ENCODE assay signal across 8 mouse cellular contexts in the genomic region with DNA sequence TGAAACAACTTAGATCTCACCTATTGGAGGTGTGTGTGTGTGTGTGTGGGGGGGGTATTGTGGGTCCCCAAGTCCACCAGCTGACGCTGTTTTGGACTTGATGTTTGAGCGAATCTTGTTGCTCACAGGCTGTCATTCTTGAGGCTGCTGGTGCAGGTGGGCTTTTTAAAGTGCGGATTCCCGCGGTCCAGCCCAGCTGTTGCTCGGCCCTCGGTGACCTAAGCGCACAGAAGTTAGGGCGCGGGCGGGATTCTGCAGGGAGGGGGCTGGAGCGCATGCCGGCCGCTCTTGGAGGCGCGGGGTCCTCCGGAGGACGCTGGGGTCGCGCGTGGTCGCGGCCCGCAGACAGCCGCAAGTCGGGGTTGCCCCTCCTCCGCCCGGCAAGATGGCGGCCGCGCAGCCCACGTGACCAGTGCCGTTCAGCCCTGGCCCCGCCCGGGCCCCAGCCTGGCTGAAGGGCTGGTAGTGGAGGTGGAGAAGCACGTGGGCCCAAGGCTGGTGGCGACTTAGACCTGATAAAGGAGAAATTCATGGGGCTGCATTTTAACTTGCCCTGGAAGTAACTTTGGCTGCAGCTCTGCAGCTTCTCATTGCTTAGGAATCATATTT. TPM values are rescaled to one million over a fixed set of nuclear protein-coding genes. Genes with fewer than 3 reads are reported as not detected.
A peak's percentile ranks its signal among the peaks of the same experiment; 100 is the strongest.
DNase-seq lines count a peak whose midpoint lies in the region; ATAC-seq and TF ChIP-seq lines count a peak whose summit lies in the region.

No protein-coding gene starts in this region.

- DNase-seq in 416B (ENCODE audit: low read depth), result peak; percentile 88
- peak; percentile 73 to 75 for DNase-seq in adrenal gland, postnatal 4 days (ENCODE audit: low spot score in 2 of 2)
- DNase-seq in embryonic facial prominence, embryonic 14.5 days (ENCODE audit: low spot score), result peak; percentile 90
- peak; percentile 87 for DNase-seq in heart, adult 9 months (ENCODE audit: low spot score in 2 of 2)
- peak; percentile 88 for DNase-seq in midbrain, postnatal 0 days (ENCODE audit: low spot score)
- DNase-seq in spleen, postnatal 10 days (ENCODE audit: low spot score in 2 of 2), result peak; percentile 81 to 92

- H3K4me3 ChIP-seq in embryonic facial prominence, embryonic 14.5 days (ENCODE audit: low read depth, low read length), result peak overlapping the region; percentile 80
- H3K4me3 ChIP-seq in kidney, embryonic 14.5 days (ENCODE audit: low read length), result peak overlapping the region; percentile 86
- H3K4me3 ChIP-seq in limb, embryonic 15.5 days, result peak overlapping the region; percentile 77
- peak overlapping the region; percentile 91 for H3K4me3 ChIP-seq in midbrain, postnatal 0 days (ENCODE audit: low read depth, low read length)

- H3K27ac ChIP-seq in embryonic facial prominence, embryonic 14.5 days (replicated peaks; ENCODE audit: low read depth, low read length), result no peak overlapping the region
- H3K27ac ChIP-seq in kidney, embryonic 14.5 days (ENCODE audit: low read depth, low read length), result peak overlapping the region; percentile 81
- peak overlapping the region; percentile 61 for H3K27ac ChIP-seq in limb, embryonic 15.5 days
- H3K27ac ChIP-seq in midbrain, postnatal 0 days (ENCODE audit: low read depth, low read length), result no peak overlapping the region

- no peaks in the 10 kb centered on the region for H3K36me3 ChIP-seq in embryonic facial prominence, embryonic 14.5 days (ENCODE audit: control insufficient read depth, insufficient read depth, low read length)
- no peaks in the 10 kb centered on the region for H3K36me3 ChIP-seq in kidney, embryonic 14.5 days (ENCODE audit: control insufficient read depth, insufficient read depth, low read length)
- H3K36me3 ChIP-seq in limb, embryonic 15.5 days, result no peaks in the 10 kb centered on the region
- H3K36me3 ChIP-seq in midbrain, postnatal 0 days (ENCODE audit: insufficient read depth, low read length), result no peaks in the 10 kb centered on the region

- no peaks in the 10 kb centered on the region for H3K9me3 ChIP-seq in embryonic facial prominence, embryonic 14.5 days (ENCODE audit: control insufficient read depth, low read length)
- H3K9me3 ChIP-seq in kidney, embryonic 14.5 days (ENCODE audit: control insufficient read depth, low read length), result no peaks in the 10 kb centered on the region
- H3K9me3 ChIP-seq in limb, embryonic 15.5 days, result no peaks in the 10 kb centered on the region
- no peaks in the 10 kb centered on the region for H3K9me3 ChIP-seq in midbrain, postnatal 0 days (ENCODE audit: low read length)

- H3K4me2 ChIP-seq in embryonic facial prominence, embryonic 14.5 days (ENCODE audit: low read depth, low read length), result peak overlapping the region; percentile 99
- peak overlapping the region; percentile 79 for H3K4me2 ChIP-seq in kidney, embryonic 14.5 days (replicated peaks; ENCODE audit: low read depth, low read length)
- peak overlapping the region; percentile 96 for H3K4me2 ChIP-seq in limb, embryonic 15.5 days
- H3K4me2 ChIP-seq in midbrain, postnatal 0 days (ENCODE audit: low read depth, low read length, poor library complexity, severe bottlenecking), result peak overlapping the region; percentile 98

- no peaks in the 10 kb centered on the region for H3K27me3 ChIP-seq in embryonic facial prominence, embryonic 14.5 days (replicated peaks; ENCODE audit: control insufficient read depth, insufficient read depth, low read length)
- no peaks in the 10 kb centered on the region for H3K27me3 ChIP-seq in kidney, embryonic 14.5 days (ENCODE audit: control insufficient read depth, insufficient read depth, low read length)
- no peaks in the 10 kb centered on the region for H3K27me3 ChIP-seq in limb, embryonic 15.5 days
- no peaks in the 10 kb centered on the region for H3K27me3 ChIP-seq in midbrain, postnatal 0 days (ENCODE audit: insufficient read depth, low read length)

- WGBS in embryonic facial prominence, embryonic 14.5 days, result 1% methylated on average over 16 of the region's 37 CpGs
- under 1% methylated on average over 36 of the region's 37 CpGs for WGBS in kidney, embryonic 14.5 days
- WGBS in limb, embryonic 15.5 days, result under 1% methylated on average over 37 of the region's 37 CpGs
- under 1% methylated on average over 36 of the region's 37 CpGs for WGBS in midbrain, postnatal 0 days

- ATAC-seq in embryonic facial prominence, embryonic 14.5 days (ENCODE audit: low read depth), result peak; percentile 60
- ATAC-seq in kidney, embryonic 14.5 days (ENCODE audit: low FRiP score, low TSS enrichment), result peak; percentile 73
- peak; percentile 38; the same call in 1 of the 2 replicates for ATAC-seq in limb, embryonic 15.5 days (ENCODE audit: insufficient number of reproducible peaks, low FRiP score, low TSS enrichment, low read depth)
- peak; percentile 64 for ATAC-seq in midbrain, postnatal 0 days (ENCODE audit: low FRiP score)

- TF ChIP-seq CTCF in midbrain, postnatal 0 days (IDR thresholded peaks at IDR 0.05), result no peak

- peak overlapping the region; percentile 81 for H3K9ac ChIP-seq in embryonic facial prominence, embryonic 14.5 days (ENCODE audit: low read depth, low read length)
- H3K9ac ChIP-seq in kidney, embryonic 14.5 days (ENCODE audit: low read depth, low read length), result peak overlapping the region; percentile 72
- peak overlapping the region; percentile 82 for H3K9ac ChIP-seq in limb, embryonic 15.5 days
- H3K9ac ChIP-seq in midbrain, postnatal 0 days (replicated peaks; ENCODE audit: low read length, poor library complexity, severe bottlenecking), result peak overlapping the region; percentile 64

- H3K4me1 ChIP-seq in embryonic facial prominence, embryonic 14.5 days (ENCODE audit: control insufficient read depth, insufficient read depth, low read length), result peaks cover 28% of the 10 kb centered on the region
- H3K4me1 ChIP-seq in kidney, embryonic 14.5 days (ENCODE audit: control insufficient read depth, insufficient read depth, low read length), result peaks cover 31% of the 10 kb centered on the region
- peaks cover 29% of the 10 kb centered on the region for H3K4me1 ChIP-seq in limb, embryonic 15.5 days
- peaks cover 4% of the 10 kb centered on the region; the same call in 1 of the 2 replicates for H3K4me1 ChIP-seq in midbrain, postnatal 0 days (ENCODE audit: insufficient read depth, low read length)

RNA-seq across cellular contexts. Expression of a gene that starts 3.5 kb away (rescaled TPM):
- total RNA-seq in adrenal gland, postnatal 4 days (2021), result 10 to 100 TPM; 18.8 to 19.5 TPM
- 2.8 TPM in 2 replicates for polyA plus RNA-seq in embryonic facial prominence, embryonic 14.5 days (2014; fragmentation: Nextera tagmentation; extraction: Ambion mirVana)
- polyA plus RNA-seq in kidney, embryonic 14.5 days (2014; fragmentation: Nextera tagmentation; extraction: Ambion mirVana), result 3.3 and 5.0 TPM in 2 replicates
- 2.1 TPM in 2 replicates for polyA plus RNA-seq in limb, embryonic 15.5 days (2015; fragmentation: Nextera tagmentation; extraction: Ambion mirVana)
- 15.0 and 18.9 TPM in 2 replicates for total RNA-seq in midbrain, postnatal 0 days (2014; rRNA removed)
- polyA plus RNA-seq in midbrain, postnatal 0 days (2015; fragmentation: Nextera tagmentation; extraction: Ambion mirVana), result 2.3 and 2.7 TPM in 2 replicates

Comparison
In these comparisons a context has a peak if more than half of its experiments do, and no peak if none do; other contexts are left out.
1. H3K27ac ChIP-seq: peak in kidney, embryonic 14.5 days (single experiment) and limb, embryonic 15.5 days (single experiment); none in embryonic facial prominence, embryonic 14.5 days (single experiment) and midbrain, postnatal 0 days (single experiment).
2. Peak in every context shown above with its lines, with median percentiles within 50 percentile points of each other: DNase-seq, ATAC-seq, H3K4me2 ChIP-seq, H3K4me3 ChIP-seq and H3K9ac ChIP-seq.